In the genomic region with DNA sequence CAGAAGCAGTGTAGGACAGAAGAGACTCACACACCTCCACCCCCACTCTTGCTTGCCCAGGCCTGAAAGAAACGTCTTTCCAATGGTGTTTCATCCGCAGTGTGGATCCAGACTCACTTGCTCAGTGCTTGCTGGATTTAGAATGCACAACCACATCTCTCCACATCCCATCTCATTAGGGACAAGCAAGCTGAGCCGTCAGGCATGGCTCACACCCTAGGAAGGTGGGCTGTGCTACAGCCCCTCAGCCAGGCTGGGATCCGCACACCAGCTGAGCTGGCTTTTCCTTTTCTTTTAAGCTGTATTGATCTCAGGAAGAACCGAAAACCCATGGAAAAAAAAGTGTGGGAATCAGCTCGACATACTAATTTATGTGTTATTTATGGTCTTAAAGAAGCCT, we compare ENCODE assay signal across 26 mouse cellular contexts.
DNase-seq lines count a peak whose midpoint lies in the region; ATAC-seq and TF ChIP-seq lines count a peak whose summit lies in the region.
"Had no signal": no experiment of that assay in that cellular context is flagged by ENCODE, and none has a peak within 500 bp of the region (broad histone marks: within the 10 kb centered on the region; RNA-seq: fewer than 3 reads in every experiment).

No protein-coding gene starts in this region.

- peak; percentile 46 for DNase-seq in heart, adult 11 months
- no peak for DNase-seq in heart, postnatal 14 days
- DNase-seq in midbrain, postnatal 0 days (ENCODE audit: low spot score), result no peak
- DNase-seq in urinary bladder, postnatal 14 days (ENCODE audit: low spot score), result no peak
- DNase-seq: adrenal gland, adult 2 months; adrenal gland, postnatal 14 days; cerebellum, adult 11-12 months; cerebellum, adult 8-10 months; cerebellum, postnatal 10 days; cerebellum, postnatal 36 days; embryo, embryonic 11 days; forebrain, postnatal 0 days; gastrocnemius, postnatal 10 days; gastrocnemius, postnatal 36 days; heart, postnatal 36 days had no signal

- H3K27ac ChIP-seq in midbrain, embryonic 15.5 days, result 0 out of 2 replicates have a peak overlapping the region, but pooled peaks have one; percentile 12
- H3K27ac ChIP-seq in midbrain, postnatal 0 days (ENCODE audit: low read depth, low read length), result no peak overlapping the region
- H3K27ac ChIP-seq: embryonic facial prominence, embryonic 10.5 days; embryonic facial prominence, embryonic 13.5 days; forebrain, embryonic 12.5 days; hindbrain, embryonic 10.5 days; hindbrain, embryonic 13.5 days had no signal

- intact Hi-C loops in heart, postnatal 14 days (cut with DNase I), result no loop called here

- H3ac ChIP-seq in myocyte (ENCODE audit: control insufficient read depth, insufficient read length), result no peak overlapping the region

- H3K27me3 ChIP-seq in midbrain, embryonic 15.5 days (replicated peaks), result no peaks in the 10 kb centered on the region
- H3K27me3 ChIP-seq in midbrain, postnatal 0 days (ENCODE audit: insufficient read depth, low read length), result no peaks in the 10 kb centered on the region
- H3K27me3 ChIP-seq in myocyte (ENCODE audit: control insufficient read depth, insufficient read depth, insufficient read length), result no peaks in the 10 kb centered on the region
- H3K27me3 ChIP-seq: forebrain, embryonic 12.5 days; hindbrain, embryonic 13.5 days had no signal

- WGBS in midbrain, embryonic 15.5 days, result 35% methylated on average over 6 of the region's 6 CpGs
- WGBS in midbrain, postnatal 0 days, result 36% methylated on average over 6 of the region's 6 CpGs

- H3K4me3 ChIP-seq in midbrain, embryonic 15.5 days, result no peak overlapping the region
- H3K4me3 ChIP-seq in midbrain, postnatal 0 days (ENCODE audit: low read depth, low read length), result no peak overlapping the region
- no peak overlapping the region for H3K4me3 ChIP-seq in myocyte
- H3K4me3 ChIP-seq: embryonic facial prominence, embryonic 10.5 days; embryonic facial prominence, embryonic 13.5 days; erythroblast, embryonic 14.5 days; forebrain, embryonic 12.5 days; hindbrain, embryonic 10.5 days; hindbrain, embryonic 13.5 days had no signal

- H3K4me2 ChIP-seq in midbrain, embryonic 15.5 days, result no peak overlapping the region
- H3K4me2 ChIP-seq in midbrain, postnatal 0 days (ENCODE audit: low read depth, low read length, poor library complexity, severe bottlenecking), result no peak overlapping the region
- H3K4me2 ChIP-seq in myocyte (ENCODE audit: low read depth), result peak overlapping the region; percentile 20
- H3K4me2 ChIP-seq: embryonic facial prominence, embryonic 13.5 days; forebrain, embryonic 12.5 days; heart, embryonic 11.5 days; hindbrain, embryonic 13.5 days had no signal

- H3K79me2 ChIP-seq in myocyte (ENCODE audit: control insufficient read depth, insufficient read depth), result no peaks in the 10 kb centered on the region

- TF ChIP-seq CTCF in midbrain, postnatal 0 days (IDR thresholded peaks at IDR 0.05), result no peak

- no peaks in the 10 kb centered on the region for H3K36me3 ChIP-seq in midbrain, embryonic 15.5 days (replicated peaks)
- H3K36me3 ChIP-seq in midbrain, postnatal 0 days (ENCODE audit: insufficient read depth, low read length), result no peaks in the 10 kb centered on the region
- no peaks in the 10 kb centered on the region for H3K36me3 ChIP-seq in myocyte (ENCODE audit: control insufficient read depth, insufficient read depth)
- H3K36me3 ChIP-seq: embryonic facial prominence, embryonic 10.5 days; embryonic facial prominence, embryonic 13.5 days; forebrain, embryonic 12.5 days; hindbrain, embryonic 10.5 days; hindbrain, embryonic 13.5 days had no signal

- ATAC-seq in midbrain, embryonic 15.5 days (replicated peaks), result peak; percentile 70
- no peak for ATAC-seq in midbrain, postnatal 0 days (ENCODE audit: low FRiP score)
- ATAC-seq: CD4-positive, CD25-positive, alpha-beta regulatory T cell, adult 4 months; forebrain, postnatal 0 days; hindbrain, embryonic 16.5 days had no signal

- peaks cover 15% of the 10 kb centered on the region for H3K4me1 ChIP-seq in midbrain, embryonic 15.5 days
- H3K4me1 ChIP-seq in midbrain, postnatal 0 days (ENCODE audit: insufficient read depth, low read length), result 0 out of 2 replicates have a peak, but pooled peaks cover 7% of the 10 kb centered on the region
- H3K4me1 ChIP-seq: embryonic facial prominence, embryonic 10.5 days; embryonic facial prominence, embryonic 13.5 days; hindbrain, embryonic 10.5 days had no signal

- no peaks in the 10 kb centered on the region for H3K9me3 ChIP-seq in midbrain, embryonic 15.5 days
- H3K9me3 ChIP-seq in midbrain, postnatal 0 days (ENCODE audit: low read length), result no peaks in the 10 kb centered on the region
- H3K9me3 ChIP-seq: embryonic facial prominence, embryonic 10.5 days; embryonic facial prominence, embryonic 13.5 days; forebrain, embryonic 12.5 days; hindbrain, embryonic 10.5 days; hindbrain, embryonic 13.5 days had no signal

- H3K9ac ChIP-seq in midbrain, embryonic 15.5 days, result no peak overlapping the region
- H3K9ac ChIP-seq in midbrain, postnatal 0 days (replicated peaks; ENCODE audit: low read length, poor library complexity, severe bottlenecking), result no peak overlapping the region
- H3K9ac ChIP-seq: embryonic facial prominence, embryonic 13.5 days; forebrain, embryonic 12.5 days; forebrain, postnatal 0 days; hindbrain, embryonic 13.5 days had no signal

- TF ChIP-seq POLR2A in myocyte (IDR thresholded peaks at IDR 0.05; ENCODE audit: insufficient read length, low read depth), result no peak

TF ChIP-seq in myocyte, 11 proteins besides CTCF, POLR2A, EP300 and RAD21:
- TF ChIP-seq TCF12 (IDR thresholded peaks at IDR 0.05; ENCODE audit: insufficient read depth, poor library complexity, severe bottlenecking), result no peak
- no peak for TF ChIP-seq E2F4 (IDR thresholded peaks at IDR 0.05; ENCODE audit: insufficient read depth)
- no peak for TF ChIP-seq MAX (IDR thresholded peaks at IDR 0.05; ENCODE audit: low read depth)
- TF ChIP-seq TCF3 (IDR thresholded peaks at IDR 0.05; ENCODE audit: insufficient read length, low read depth), result no peak
- no peak for TF ChIP-seq USF1 (IDR thresholded peaks at IDR 0.05; ENCODE audit: low read depth)
- TF ChIP-seq CEBPB (IDR thresholded peaks at IDR 0.05; ENCODE audit: insufficient read depth, poor library complexity, severe bottlenecking), result no peak
- TF ChIP-seq MYOG (IDR thresholded peaks at IDR 0.05; ENCODE audit: control insufficient read depth in 1 of 3, insufficient read depth in 1 of 3, insufficient read length in 2 of 3, low read depth in 2 of 3), result no peak
- no peak for TF ChIP-seq SRF (IDR thresholded peaks at IDR 0.05; ENCODE audit: control insufficient read depth, insufficient read length, low read depth)
- no peak for TF ChIP-seq POLR2AphosphoS2 (IDR thresholded peaks at IDR 0.05; ENCODE audit: insufficient read length, low read depth)
- no peak for TF ChIP-seq REST (IDR thresholded peaks at IDR 0.05; ENCODE audit: insufficient read depth, insufficient read length)
- TF ChIP-seq MYOD1 (IDR thresholded peaks at IDR 0.05; ENCODE audit: control insufficient read depth in 1 of 3, insufficient read length in 2 of 3, low read depth in 2 of 3), result no peak
